Mouse (Mus musculus): ENCODE results near the gene Samhd1. TPM values are rescaled to one million over a fixed set of nuclear protein-coding genes. Genes with fewer than 3 reads are reported as not detected.

Gene Samhd1
- polyA plus RNA-seq, 1 experiment from 2014 or later, result 17.3 TPM

GRCm38 (mm10) chr2:157064978-157065878 is 69.8 kb downstream of the Samhd1 start:
- Histone ChIP-seq H3K4me3 (ENCODE audit: low read depth, low read length) (no peak overlapping the region), H3K9ac (replicated peaks) (no peak overlapping the region; the same call in 1 of the 2 replicates), H3K4me1 (ENCODE audit: insufficient read depth) (peaks cover 38% of the 10 kb centered on the region), H3K4me2 (ENCODE audit: low read depth, low read length) (no peak overlapping the region), H3K27me3 (ENCODE audit: insufficient read depth, low read length) (no peaks in the 10 kb centered on the region), H3K27ac (ENCODE audit: low read depth) (peak overlapping the region; percentile 76; the same call in 1 of the 2 replicates), H3K36me3 (replicated peaks; ENCODE audit: insufficient read depth, low read length) (no peaks in the 10 kb centered on the region), H3K9me3 (ENCODE audit: low read length) (no peaks in the 10 kb centered on the region)
- WGBS (ENCODE audit: insufficient replicate concordance), result 79% methylated on average over 14 of the region's 14 CpGs
- TF ChIP-seq CTCF (IDR thresholded peaks at IDR 0.05; ENCODE audit: low read depth) (no peak), EP300 (IDR thresholded peaks at IDR 0.05; ENCODE audit: low read depth) (no peak)
- ATAC-seq (no peak), DNase-seq (no peak)

GRCm38 (mm10) chr2:157064136-157064535 is 70.9 kb downstream of the Samhd1 start:
- no peaks in the 10 kb centered on the region for H3K9me3 ChIP-seq (ENCODE audit: low read length)
- TF ChIP-seq CTCF (IDR thresholded peaks at IDR 0.05; ENCODE audit: low read depth), result no peak
- TF ChIP-seq EP300 (IDR thresholded peaks at IDR 0.05; ENCODE audit: low read depth), result no peak
- H3K27ac ChIP-seq (ENCODE audit: low read depth), result peak overlapping the region; percentile 76
- DNase-seq, result no peak
- no peaks in the 10 kb centered on the region for H3K27me3 ChIP-seq (ENCODE audit: insufficient read depth, low read length)
- no peak overlapping the region for H3K9ac ChIP-seq (replicated peaks)
- peak; percentile 24; the same call in 1 of the 2 replicates for ATAC-seq
- WGBS (ENCODE audit: insufficient replicate concordance), result 28% methylated on average over 7 of the region's 7 CpGs
- no peak overlapping the region for H3K4me3 ChIP-seq (ENCODE audit: low read depth, low read length)
- peaks cover 28% of the 10 kb centered on the region for H3K4me1 ChIP-seq (ENCODE audit: insufficient read depth)
- no peak overlapping the region for H3K4me2 ChIP-seq (ENCODE audit: low read depth, low read length)
- H3K36me3 ChIP-seq (replicated peaks; ENCODE audit: insufficient read depth, low read length), result no peaks in the 10 kb centered on the region

- ATAC-seq (peak; percentile 54), DNase-seq (peak; percentile 57)
- TF ChIP-seq CTCF (IDR thresholded peaks at IDR 0.05; ENCODE audit: low read depth), result no peak
- TF ChIP-seq EP300 (IDR thresholded peaks at IDR 0.05; ENCODE audit: low read depth), result no peak
- H3K9ac ChIP-seq (replicated peaks), result no peak overlapping the region
- H3K4me1 ChIP-seq (ENCODE audit: insufficient read depth), result peaks cover 29% of the 10 kb centered on the region
- no peaks in the 10 kb centered on the region for H3K27me3 ChIP-seq (ENCODE audit: insufficient read depth, low read length)
- H3K36me3 ChIP-seq (replicated peaks; ENCODE audit: insufficient read depth, low read length), result no peaks in the 10 kb centered on the region
- no peak overlapping the region for H3K4me3 ChIP-seq (ENCODE audit: low read depth, low read length)
- no peaks in the 10 kb centered on the region for H3K9me3 ChIP-seq (ENCODE audit: low read length)
- H3K27ac ChIP-seq (ENCODE audit: low read depth), result no peak overlapping the region; the same call in 1 of the 2 replicates
- 32% methylated on average over 4 of the region's 4 CpGs for WGBS (ENCODE audit: insufficient replicate concordance)
- no peak overlapping the region for H3K4me2 ChIP-seq (ENCODE audit: low read depth, low read length)
These were observed 71.8 kb downstream of the Samhd1 start for GRCm38 (mm10) chr2:157063241-157063700.

GRCm38 (mm10) chr2:157060557-157061305 is 74.3 kb downstream of the Samhd1 start:
- Histone ChIP-seq H3K4me3 (ENCODE audit: low read depth, low read length) (no peak overlapping the region), H3K4me2 (ENCODE audit: low read depth, low read length) (no peak overlapping the region), H3K27ac (ENCODE audit: low read depth) (no peak overlapping the region), H3K4me1 (ENCODE audit: insufficient read depth) (peaks cover 24% of the 10 kb centered on the region), H3K9me3 (ENCODE audit: low read length) (no peaks in the 10 kb centered on the region), H3K9ac (replicated peaks) (no peak overlapping the region), H3K27me3 (ENCODE audit: insufficient read depth, low read length) (no peaks in the 10 kb centered on the region), H3K36me3 (replicated peaks; ENCODE audit: insufficient read depth, low read length) (no peaks in the 10 kb centered on the region)
- TF ChIP-seq EP300 (IDR thresholded peaks at IDR 0.05; ENCODE audit: low read depth) (no peak), CTCF (IDR thresholded peaks at IDR 0.05; ENCODE audit: low read depth) (no peak)
- ATAC-seq (no peak), DNase-seq (no peak)
- 82% methylated on average over 11 of the region's 11 CpGs for WGBS (ENCODE audit: insufficient replicate concordance)

- H3K27me3 ChIP-seq (ENCODE audit: insufficient read depth, low read length), result no peaks in the 10 kb centered on the region
- no peak for ATAC-seq
- H3K4me3 ChIP-seq (ENCODE audit: low read depth, low read length), result no peak overlapping the region
- no peak for DNase-seq
- H3K9me3 ChIP-seq (ENCODE audit: low read length), result no peaks in the 10 kb centered on the region
- 81% methylated on average over 14 of the region's 14 CpGs for WGBS (ENCODE audit: insufficient replicate concordance)
- no peak overlapping the region for H3K9ac ChIP-seq (replicated peaks)
- no peak overlapping the region for H3K4me2 ChIP-seq (ENCODE audit: low read depth, low read length)
- TF ChIP-seq EP300 (IDR thresholded peaks at IDR 0.05; ENCODE audit: low read depth) (no peak), CTCF (IDR thresholded peaks at IDR 0.05; ENCODE audit: low read depth) (no peak)
- H3K4me1 ChIP-seq (ENCODE audit: insufficient read depth), result peaks cover 19% of the 10 kb centered on the region
- no peak overlapping the region for H3K27ac ChIP-seq (ENCODE audit: low read depth)
- H3K36me3 ChIP-seq (replicated peaks; ENCODE audit: insufficient read depth, low read length), result no peaks in the 10 kb centered on the region
These were observed 75.0 kb downstream of the Samhd1 start for GRCm38 (mm10) chr2:157060037-157060436.

GRCm38 (mm10) chr2:157059166-157059565 is 75.9 kb downstream of the Samhd1 start:
- H3K4me2 ChIP-seq (ENCODE audit: low read depth, low read length), result 0 out of 2 replicates have a peak overlapping the region, but pooled peaks have one; percentile 35
- no peaks in the 10 kb centered on the region for H3K36me3 ChIP-seq (replicated peaks; ENCODE audit: insufficient read depth, low read length)
- H3K27me3 ChIP-seq (ENCODE audit: insufficient read depth, low read length), result no peaks in the 10 kb centered on the region
- no peak for ATAC-seq
- no peak for DNase-seq
- H3K27ac ChIP-seq (ENCODE audit: low read depth), result 0 out of 2 replicates have a peak overlapping the region, but pooled peaks have one; percentile 4
- no peak overlapping the region for H3K9ac ChIP-seq (replicated peaks)
- peaks cover 11% of the 10 kb centered on the region for H3K4me1 ChIP-seq (ENCODE audit: insufficient read depth)
- 68% methylated on average over 8 of the region's 8 CpGs for WGBS (ENCODE audit: insufficient replicate concordance)
- TF ChIP-seq CTCF (IDR thresholded peaks at IDR 0.05; ENCODE audit: low read depth) (no peak), EP300 (IDR thresholded peaks at IDR 0.05; ENCODE audit: low read depth) (no peak)
- H3K4me3 ChIP-seq (ENCODE audit: low read depth, low read length), result no peak overlapping the region
- no peaks in the 10 kb centered on the region for H3K9me3 ChIP-seq (ENCODE audit: low read length)

Measured in liver, postnatal 0 days (tissue).